Mouse (Mus musculus): ENCODE data around the gene Atp6v1a. TPM values are rescaled to one million over a fixed set of nuclear protein-coding genes. Genes with fewer than 3 reads are reported as not detected.

Atp6v1a gene
- polyA plus RNA-seq, 1 experiment from 2014 or later = 123 TPM

- no peaks in the 10 kb centered on the region for H3K27me3 ChIP-seq (ENCODE audit: insufficient read depth, low read length)
- no peak overlapping the region for H3K4me3 ChIP-seq (ENCODE audit: low read length)
Observed at GRCm38 (mm10) chr16:44052390-44052789, 87.1 kb downstream of the Atp6v1a start.

GRCm38 (mm10) chr16:44050139-44050538 is 89.4 kb downstream of the Atp6v1a start:
- no peak overlapping the region for H3K4me3 ChIP-seq (ENCODE audit: low read length)
- H3K36me3 ChIP-seq (ENCODE audit: insufficient read depth, low read length) = no peaks in the 10 kb centered on the region
- ATAC-seq (ENCODE audit: low FRiP score, low TSS enrichment) = no peak
- 78% methylated on average over 5 of the region's 5 CpGs for WGBS
- H3K27ac ChIP-seq (ENCODE audit: low read length) = no peak overlapping the region
- H3K9me3 ChIP-seq (ENCODE audit: low read length) = 0 out of 2 replicates have a peak, but pooled peaks cover 4% of the 10 kb centered on the region
- H3K4me2 ChIP-seq (replicated peaks; ENCODE audit: low read depth, low read length) = no peak overlapping the region
- no peak overlapping the region for H3K9ac ChIP-seq (replicated peaks; ENCODE audit: low read length)
- H3K4me1 ChIP-seq (ENCODE audit: insufficient read depth, low read length) = no peaks in the 10 kb centered on the region
- no peaks in the 10 kb centered on the region for H3K27me3 ChIP-seq (ENCODE audit: insufficient read depth, low read length)

More at GRCm38 (mm10) chr16:44052390-44052789, 87.1 kb downstream of the Atp6v1a start:
- no peaks in the 10 kb centered on the region for H3K36me3 ChIP-seq (ENCODE audit: insufficient read depth, low read length)
- WGBS = 87% methylated on average over 6 of the region's 6 CpGs
- no peaks in the 10 kb centered on the region for H3K9me3 ChIP-seq (ENCODE audit: low read length)
- ATAC-seq (ENCODE audit: low FRiP score, low TSS enrichment) = no peak
- H3K9ac ChIP-seq (replicated peaks; ENCODE audit: low read length) = no peak overlapping the region
- no peak overlapping the region for H3K27ac ChIP-seq (ENCODE audit: low read length)
- H3K4me1 ChIP-seq (ENCODE audit: insufficient read depth, low read length) = no peaks in the 10 kb centered on the region
- H3K4me2 ChIP-seq (replicated peaks; ENCODE audit: low read depth, low read length) = no peak overlapping the region

DNA sequence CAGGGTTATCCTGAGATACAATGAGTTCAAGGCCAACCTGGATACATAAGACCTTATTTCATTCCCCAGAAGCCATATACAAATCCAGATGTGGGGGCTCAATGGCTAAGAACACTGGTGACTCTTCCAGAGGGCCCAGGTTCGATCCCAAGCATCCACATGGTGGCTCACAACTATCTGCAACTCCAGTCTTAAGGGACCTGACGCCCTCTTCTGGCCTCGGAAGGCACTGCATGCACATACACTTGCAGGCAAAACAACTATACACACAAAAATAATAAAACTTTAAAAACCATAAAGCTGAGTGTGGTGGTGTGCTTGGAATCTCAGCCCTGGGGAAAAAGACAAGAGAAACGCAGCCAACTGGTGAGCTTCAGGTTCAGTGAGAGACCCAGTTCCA is 100.4 kb downstream of the Atp6v1a start:
- ATAC-seq (ENCODE audit: low FRiP score, low TSS enrichment) = no peak
- no peaks in the 10 kb centered on the region for H3K27me3 ChIP-seq (ENCODE audit: insufficient read depth, low read length)
- no peak overlapping the region for H3K9ac ChIP-seq (replicated peaks; ENCODE audit: low read length)
- H3K4me2 ChIP-seq (replicated peaks; ENCODE audit: low read depth, low read length) = no peak overlapping the region
- no peak overlapping the region for H3K27ac ChIP-seq (ENCODE audit: low read length)
- WGBS = 81% methylated on average over 4 of the region's 4 CpGs
- H3K36me3 ChIP-seq (ENCODE audit: insufficient read depth, low read length) = no peaks in the 10 kb centered on the region
- 0 out of 2 replicates have a peak, but pooled peaks cover 4% of the 10 kb centered on the region for H3K9me3 ChIP-seq (ENCODE audit: low read length)
- no peak overlapping the region for H3K4me3 ChIP-seq (ENCODE audit: low read length)
- H3K4me1 ChIP-seq (ENCODE audit: insufficient read depth, low read length) = no peaks in the 10 kb centered on the region

Other genes starting within 250 kb of the Atp6v1a start
- 14.1 and 18.8 TPM in 2 replicates for gene Ccdc191, start 249.9 kb downstream of the Atp6v1a start, polyA plus RNA-seq (2015; fragmentation: Nextera tagmentation; extraction: Ambion mirVana)
- gene Qtrt2, start 212.9 kb downstream of the Atp6v1a start, polyA plus RNA-seq (2015; fragmentation: Nextera tagmentation; extraction: Ambion mirVana) = 30.7 and 30.9 TPM in 2 replicates
- 2.4 and 2.6 TPM in 2 replicates for gene Zdhhc23, start 159.9 kb downstream of the Atp6v1a start, polyA plus RNA-seq (2015; fragmentation: Nextera tagmentation; extraction: Ambion mirVana)
- gene Gramd1c, start 76.4 kb downstream of the Atp6v1a start, polyA plus RNA-seq (2015; fragmentation: Nextera tagmentation; extraction: Ambion mirVana) = 7.3 and 8.0 TPM in 2 replicates
- 102 and 106 TPM in 2 replicates for gene Naa50, start 125 bp upstream of the Atp6v1a start, polyA plus RNA-seq (2015; fragmentation: Nextera tagmentation; extraction: Ambion mirVana)
- 3.0 and 3.5 TPM in 2 replicates for gene Usf3, start 33.5 kb upstream of the Atp6v1a start, polyA plus RNA-seq (2015; fragmentation: Nextera tagmentation; extraction: Ambion mirVana)
- 0.75 and 0.76 TPM in 2 replicates for gene Sidt1, start 193.5 kb upstream of the Atp6v1a start, polyA plus RNA-seq (2015; fragmentation: Nextera tagmentation; extraction: Ambion mirVana)
- gene Spice1, start 207.4 kb upstream of the Atp6v1a start, polyA plus RNA-seq (2015; fragmentation: Nextera tagmentation; extraction: Ambion mirVana) = 28.0 and 33.9 TPM in 2 replicates

All from kidney, embryonic 16.5 days (tissue).